Mouse (Mus musculus) liver, embryonic 18 days (tissue): ENCODE measurements around the gene Spcs1. TPM values are rescaled to one million over a fixed set of nuclear protein-coding genes. Genes with fewer than 3 reads are reported as not detected.

Experiments
- polyA plus RNA-seq: library from polyadenylated mRNA; depleted of rRNA; stranded (reverse); fragments of >200 nt; gene quantifications from 2 replicates; pipeline ENCODE4 v1.2.3, GENCODE M21; 2012; rRNA removed

The Spcs1 gene
- polyA plus RNA-seq = 231 and 239 TPM in 2 replicates

GRCm38 (mm10) chr14:31001307-31002205 lies at the start of gene Spcs1, which contains the start of gene Glt8d1:
TSS of gene Spcs1 (minus strand) at chr14:31001672.
TSS of gene Glt8d1 (plus strand) at chr14:31001400.

DNA sequence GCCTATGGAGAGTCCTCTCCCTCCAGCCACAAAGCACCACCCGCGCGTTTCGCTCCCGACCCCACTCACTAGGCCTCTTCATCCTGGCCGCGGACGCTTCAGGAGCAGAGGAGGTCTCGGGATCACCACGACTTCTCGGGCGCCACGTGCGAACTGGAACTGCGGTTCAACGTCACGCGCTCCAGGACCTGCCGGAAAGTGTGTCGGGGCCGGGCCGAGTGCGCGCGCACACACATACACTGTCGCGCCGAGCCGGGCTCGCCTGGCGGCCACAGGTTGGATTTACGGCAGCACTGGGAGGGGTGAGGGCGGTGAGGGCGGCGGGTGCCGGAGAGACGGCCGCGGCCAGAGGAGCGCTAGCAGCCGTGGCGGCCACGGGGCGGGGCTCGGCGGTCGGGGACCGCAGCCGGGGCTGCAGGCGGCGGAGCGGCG lies 17.4 kb upstream of the Spcs1 start, which contains the start of the genes Pbrm1 and Gnl3:
Pbrm1 (plus strand) TSS at position 279 of the 432 bp plus-strand sequence.
Gnl3 (minus strand) TSS at position 293 of the 432 bp plus-strand sequence.

GRCm38 (mm10) chr14:30951154-30951825 lies 50.2 kb downstream of the Spcs1 start, which contains the start of gene Nek4:
TSS of gene Nek4 (plus strand) at chr14:30951377.

Other genes with a start within 250 kb of the Spcs1 start
- gene Tmem110, start 176.1 kb downstream of the Spcs1 start, polyA plus RNA-seq = 6.0 and 7.1 TPM in 2 replicates
- gene Mustn1, start 122.5 kb downstream of the Spcs1 start, polyA plus RNA-seq = 1.9 and 2.0 TPM in 2 replicates
- 481 and 488 TPM in 2 replicates for gene Itih4, start 115.2 kb downstream of the Spcs1 start, polyA plus RNA-seq
- gene Itih3, start 77.9 kb downstream of the Spcs1 start, polyA plus RNA-seq = 1,079 and 1,347 TPM in 2 replicates
- 142 and 148 TPM in 2 replicates for gene Itih1, start 58.4 kb downstream of the Spcs1 start, polyA plus RNA-seq
- gene Nek4, start 50.3 kb downstream of the Spcs1 start, polyA plus RNA-seq = 2.3 and 2.6 TPM in 2 replicates
- gene Glt8d1, start 272 bp downstream of the Spcs1 start, polyA plus RNA-seq = 16.6 and 20.6 TPM in 2 replicates
- gene Pbrm1, start 17.5 kb upstream of the Spcs1 start, polyA plus RNA-seq = 7.2 and 7.4 TPM in 2 replicates
- 50.8 and 54.5 TPM in 2 replicates for gene Gnl3, start 17.5 kb upstream of the Spcs1 start, polyA plus RNA-seq
- gene Smim4, start 127.3 kb upstream of the Spcs1 start, polyA plus RNA-seq = 20.7 and 25.1 TPM in 2 replicates
- 145 and 192 TPM in 2 replicates for gene Nt5dc2, start 129.4 kb upstream of the Spcs1 start, polyA plus RNA-seq
- gene Stab1, start 167.0 kb upstream of the Spcs1 start, polyA plus RNA-seq = 29.0 and 38.2 TPM in 2 replicates
- gene Tnnc1, start 206.6 kb upstream of the Spcs1 start, polyA plus RNA-seq = 8.8 and 16.5 TPM in 2 replicates
- gene Nisch, start 215.3 kb upstream of the Spcs1 start, polyA plus RNA-seq = 112 and 137 TPM in 2 replicates
- 0.13 and 0.20 TPM in 2 replicates for gene Sema3g, start 216.2 kb upstream of the Spcs1 start, polyA plus RNA-seq
- 2.7 and 2.8 TPM in 2 replicates for gene Phf7, start 249.6 kb upstream of the Spcs1 start, polyA plus RNA-seq
- 20.3 and 22.6 TPM in 2 replicates for gene Bap1, start 249.8 kb upstream of the Spcs1 start, polyA plus RNA-seq